Mouse (Mus musculus): Measurements from ENCODE around the gene Dip2b. TPM values are rescaled to one million over a fixed set of nuclear protein-coding genes. Genes with fewer than 3 reads are reported as not detected.

The Dip2b gene
- polyA plus RNA-seq, 1 experiment from 2014 or later: 3.0 TPM

- no peak for ATAC-seq (ENCODE audit: low read depth)
- H3K4me3 ChIP-seq (ENCODE audit: low read depth, low read length): no peak overlapping the region
- WGBS (ENCODE audit: insufficient replicate concordance): 71% methylated on average over 3 of the region's 3 CpGs
- peaks cover 2% of the 10 kb centered on the region; the same call in 1 of the 2 replicates for H3K36me3 ChIP-seq (ENCODE audit: control insufficient read depth, insufficient read depth)
- H3K9ac ChIP-seq (ENCODE audit: low read depth, low read length): no peak overlapping the region
- H3K9me3 ChIP-seq (replicated peaks; ENCODE audit: control insufficient read depth, low read length): no peaks in the 10 kb centered on the region
- H3K4me2 ChIP-seq (ENCODE audit: low read depth, low read length): no peak overlapping the region
- H3K4me1 ChIP-seq (ENCODE audit: control insufficient read depth, low read depth, low read length): no peaks in the 10 kb centered on the region
- no peak overlapping the region for H3K27ac ChIP-seq (ENCODE audit: low read length)
- no peaks in the 10 kb centered on the region for H3K27me3 ChIP-seq (ENCODE audit: control insufficient read depth, insufficient read depth, low read depth, low read length)
These were observed 125.1 kb downstream of the Dip2b start for GRCm38 (mm10) chr15:100163381-100164051.

GRCm38 (mm10) chr15:100166464-100166863 is 128.0 kb downstream of the Dip2b start:
- no peak overlapping the region for H3K4me2 ChIP-seq (ENCODE audit: low read depth, low read length)
- 71% methylated on average over 3 of the region's 3 CpGs for WGBS (ENCODE audit: insufficient replicate concordance)
- peaks cover 2% of the 10 kb centered on the region; the same call in 1 of the 2 replicates for H3K36me3 ChIP-seq (ENCODE audit: control insufficient read depth, insufficient read depth)
- no peaks in the 10 kb centered on the region for H3K27me3 ChIP-seq (ENCODE audit: control insufficient read depth, insufficient read depth, low read depth, low read length)
- no peaks in the 10 kb centered on the region for H3K9me3 ChIP-seq (replicated peaks; ENCODE audit: control insufficient read depth, low read length)
- no peak for ATAC-seq (ENCODE audit: low read depth)
- H3K9ac ChIP-seq (ENCODE audit: low read depth, low read length): no peak overlapping the region
- H3K4me3 ChIP-seq (ENCODE audit: low read depth, low read length): no peak overlapping the region
- H3K4me1 ChIP-seq (ENCODE audit: control insufficient read depth, low read depth, low read length): no peaks in the 10 kb centered on the region
- H3K27ac ChIP-seq (ENCODE audit: low read length): no peak overlapping the region

DNA sequence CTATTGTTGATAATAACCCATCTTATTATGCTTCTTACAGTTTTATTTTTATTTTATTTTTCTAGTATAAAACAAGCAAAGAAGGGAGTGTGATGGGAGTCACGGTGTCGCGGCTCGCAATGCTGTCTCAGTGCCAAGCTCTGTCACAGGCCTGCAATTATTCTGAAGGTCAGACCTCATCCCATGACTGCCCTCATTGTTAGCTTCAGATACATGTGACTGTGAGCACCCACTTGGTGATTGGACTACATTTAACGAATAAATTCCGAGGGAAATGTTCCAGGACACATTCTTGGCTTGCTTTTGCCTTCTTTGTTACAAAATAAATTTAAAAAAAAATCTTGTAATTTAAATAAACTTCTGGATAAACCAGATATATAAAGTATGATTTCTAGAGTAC is 129.3 kb downstream of the Dip2b start:
- no peak for ATAC-seq (ENCODE audit: low read depth)
- no peak overlapping the region for H3K4me2 ChIP-seq (ENCODE audit: low read depth, low read length)
- H3K4me3 ChIP-seq (ENCODE audit: low read depth, low read length): no peak overlapping the region
- H3K36me3 ChIP-seq (ENCODE audit: control insufficient read depth, insufficient read depth): peaks cover 5% of the 10 kb centered on the region
- WGBS (ENCODE audit: insufficient replicate concordance): 75% methylated on average over 6 of the region's 6 CpGs
- H3K9me3 ChIP-seq (replicated peaks; ENCODE audit: control insufficient read depth, low read length): no peaks in the 10 kb centered on the region
- no peaks in the 10 kb centered on the region for H3K4me1 ChIP-seq (ENCODE audit: control insufficient read depth, low read depth, low read length)
- H3K9ac ChIP-seq (ENCODE audit: low read depth, low read length): no peak overlapping the region
- H3K27ac ChIP-seq (ENCODE audit: low read length): no peak overlapping the region
- no peaks in the 10 kb centered on the region for H3K27me3 ChIP-seq (ENCODE audit: control insufficient read depth, insufficient read depth, low read depth, low read length)

DNA sequence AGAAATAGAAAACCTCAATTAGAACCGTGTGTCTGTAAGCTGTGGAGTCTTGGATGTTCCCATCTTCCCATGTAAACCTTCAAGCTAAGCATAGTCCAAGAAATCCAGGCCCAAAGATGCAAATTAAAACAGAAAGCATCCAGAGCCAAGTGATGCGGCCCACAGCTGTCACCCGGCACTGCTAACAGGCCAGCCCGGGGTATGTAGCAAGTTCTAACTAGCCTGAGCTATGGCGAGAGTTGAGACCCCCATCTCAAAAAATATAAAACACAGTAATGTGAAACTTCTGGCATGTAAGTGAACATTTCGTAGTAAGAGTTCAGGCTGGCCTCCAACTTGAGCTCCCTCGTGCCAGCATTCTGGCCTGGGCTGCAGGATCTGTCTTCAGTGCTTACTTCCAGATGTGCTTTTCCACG is 129.7 kb downstream of the Dip2b start:
- H3K27ac ChIP-seq (ENCODE audit: low read length): no peak overlapping the region
- H3K4me3 ChIP-seq (ENCODE audit: low read depth, low read length): no peak overlapping the region
- peaks cover 5% of the 10 kb centered on the region for H3K36me3 ChIP-seq (ENCODE audit: control insufficient read depth, insufficient read depth)
- H3K27me3 ChIP-seq (ENCODE audit: control insufficient read depth, insufficient read depth, low read depth, low read length): no peaks in the 10 kb centered on the region
- no peaks in the 10 kb centered on the region for H3K9me3 ChIP-seq (replicated peaks; ENCODE audit: control insufficient read depth, low read length)
- no peak overlapping the region for H3K4me2 ChIP-seq (ENCODE audit: low read depth, low read length)
- WGBS (ENCODE audit: insufficient replicate concordance): 77% methylated on average over 8 of the region's 8 CpGs
- H3K4me1 ChIP-seq (ENCODE audit: control insufficient read depth, low read depth, low read length): no peaks in the 10 kb centered on the region
- ATAC-seq (ENCODE audit: low read depth): no peak
- H3K9ac ChIP-seq (ENCODE audit: low read depth, low read length): no peak overlapping the region

DNA sequence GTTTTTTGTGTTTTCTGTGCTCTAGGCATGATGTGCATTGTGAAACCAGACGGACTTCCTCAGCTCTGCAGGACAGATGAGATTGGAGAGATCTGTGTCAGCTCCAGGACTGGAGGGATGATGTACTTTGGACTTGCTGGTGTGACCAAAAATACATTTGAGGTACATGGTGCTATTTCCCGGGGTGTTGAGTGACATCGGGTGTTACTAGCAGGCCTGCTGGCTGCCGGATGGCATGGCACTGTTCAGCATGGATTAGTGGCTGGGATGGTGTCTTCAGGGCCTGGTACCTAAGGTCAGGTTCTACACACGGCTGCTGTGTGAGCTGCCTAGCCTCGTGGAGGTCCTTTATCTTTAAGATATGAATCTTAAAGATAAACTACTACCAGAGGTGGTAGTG is 136.7 kb downstream of the Dip2b start:
- peaks cover 9% of the 10 kb centered on the region for H3K36me3 ChIP-seq (ENCODE audit: control insufficient read depth, insufficient read depth)

GRCm38 (mm10) chr15:100177167-100177566 is 138.7 kb downstream of the Dip2b start:
- no peaks in the 10 kb centered on the region for H3K27me3 ChIP-seq (ENCODE audit: control insufficient read depth, insufficient read depth, low read depth, low read length)
- no peak overlapping the region for H3K9ac ChIP-seq (ENCODE audit: low read depth, low read length)
- H3K4me3 ChIP-seq (ENCODE audit: low read depth, low read length): no peak overlapping the region
- H3K9me3 ChIP-seq (replicated peaks; ENCODE audit: control insufficient read depth, low read length): no peaks in the 10 kb centered on the region
- H3K4me1 ChIP-seq (ENCODE audit: control insufficient read depth, low read depth, low read length): no peaks in the 10 kb centered on the region
- H3K4me2 ChIP-seq (ENCODE audit: low read depth, low read length): no peak overlapping the region
- ATAC-seq (ENCODE audit: low read depth): no peak
- no peak overlapping the region for H3K27ac ChIP-seq (ENCODE audit: low read length)
- H3K36me3 ChIP-seq (ENCODE audit: control insufficient read depth, insufficient read depth): peaks cover 9% of the 10 kb centered on the region
- WGBS (ENCODE audit: insufficient replicate concordance): 57% methylated on average over 3 of the region's 3 CpGs

More for the DNA sequence above, 136.7 kb downstream of the Dip2b start:
- Histone ChIP-seq H3K4me2 (ENCODE audit: low read depth, low read length) (no peak overlapping the region), H3K9ac (ENCODE audit: low read depth, low read length) (no peak overlapping the region), H3K4me3 (ENCODE audit: low read depth, low read length) (no peak overlapping the region), H3K4me1 (ENCODE audit: control insufficient read depth, low read depth, low read length) (no peaks in the 10 kb centered on the region), H3K27me3 (ENCODE audit: control insufficient read depth, insufficient read depth, low read depth, low read length) (no peaks in the 10 kb centered on the region), H3K9me3 (replicated peaks; ENCODE audit: control insufficient read depth, low read length) (no peaks in the 10 kb centered on the region), H3K27ac (ENCODE audit: low read length) (no peak overlapping the region)
- 57% methylated on average over 6 of the region's 6 CpGs for WGBS (ENCODE audit: insufficient replicate concordance)
- ATAC-seq (ENCODE audit: low read depth): peak; percentile 5; the same call in 1 of the 2 replicates

GRCm38 (mm10) chr15:100177575-100177974 is 139.1 kb downstream of the Dip2b start:
- Histone ChIP-seq H3K27ac (ENCODE audit: low read length) (no peak overlapping the region), H3K27me3 (ENCODE audit: control insufficient read depth, insufficient read depth, low read depth, low read length) (no peaks in the 10 kb centered on the region), H3K9ac (ENCODE audit: low read depth, low read length) (no peak overlapping the region), H3K9me3 (replicated peaks; ENCODE audit: control insufficient read depth, low read length) (no peaks in the 10 kb centered on the region), H3K4me3 (ENCODE audit: low read depth, low read length) (no peak overlapping the region), H3K4me1 (ENCODE audit: control insufficient read depth, low read depth, low read length) (no peaks in the 10 kb centered on the region), H3K36me3 (ENCODE audit: control insufficient read depth, insufficient read depth) (peaks cover 8% of the 10 kb centered on the region), H3K4me2 (ENCODE audit: low read depth, low read length) (no peak overlapping the region)
- ATAC-seq (ENCODE audit: low read depth): no peak
- WGBS (ENCODE audit: insufficient replicate concordance): 74% methylated on average over 9 of the region's 9 CpGs

DNA sequence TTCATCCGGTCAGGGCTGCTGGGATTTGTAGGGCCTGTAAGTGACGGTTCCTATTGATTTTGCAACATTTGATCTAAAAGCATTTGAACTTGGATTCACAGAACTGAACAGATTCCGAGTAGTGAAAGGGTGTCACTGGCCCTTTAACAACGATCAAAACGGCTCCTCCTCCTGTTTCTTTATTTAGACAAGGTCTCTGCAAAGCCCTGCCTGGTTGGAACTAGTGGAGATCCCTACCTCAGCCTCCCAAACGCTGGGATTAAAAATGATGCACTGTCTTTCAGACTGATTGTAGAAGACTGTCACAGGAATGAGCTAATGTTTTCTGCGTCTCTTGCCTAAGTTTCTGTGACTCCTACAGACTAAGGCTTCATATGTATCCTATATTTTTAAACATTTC is 140.0 kb downstream of the Dip2b start:
- Histone ChIP-seq H3K4me1 (ENCODE audit: control insufficient read depth, low read depth, low read length) (no peaks in the 10 kb centered on the region), H3K27me3 (ENCODE audit: control insufficient read depth, insufficient read depth, low read depth, low read length) (no peaks in the 10 kb centered on the region), H3K27ac (ENCODE audit: low read length) (no peak overlapping the region), H3K36me3 (ENCODE audit: control insufficient read depth, insufficient read depth) (peaks cover 6% of the 10 kb centered on the region), H3K4me2 (ENCODE audit: low read depth, low read length) (no peak overlapping the region), H3K4me3 (ENCODE audit: low read depth, low read length) (no peak overlapping the region), H3K9ac (ENCODE audit: low read depth, low read length) (no peak overlapping the region), H3K9me3 (replicated peaks; ENCODE audit: control insufficient read depth, low read length) (no peaks in the 10 kb centered on the region)
- WGBS (ENCODE audit: insufficient replicate concordance): 52% methylated on average over 7 of the region's 7 CpGs
- ATAC-seq (ENCODE audit: low read depth): no peak

- Histone ChIP-seq H3K27ac (ENCODE audit: low read length) (no peak overlapping the region), H3K4me2 (ENCODE audit: low read depth, low read length) (no peak overlapping the region), H3K4me3 (ENCODE audit: low read depth, low read length) (no peak overlapping the region), H3K9ac (ENCODE audit: low read depth, low read length) (no peak overlapping the region), H3K9me3 (replicated peaks; ENCODE audit: control insufficient read depth, low read length) (no peaks in the 10 kb centered on the region), H3K36me3 (ENCODE audit: control insufficient read depth, insufficient read depth) (peaks cover 4% of the 10 kb centered on the region; the same call in 1 of the 2 replicates), H3K27me3 (ENCODE audit: control insufficient read depth, insufficient read depth, low read depth, low read length) (no peaks in the 10 kb centered on the region), H3K4me1 (ENCODE audit: control insufficient read depth, low read depth, low read length) (no peaks in the 10 kb centered on the region)
- no peak for ATAC-seq (ENCODE audit: low read depth)
- 74% methylated on average over 6 of the region's 6 CpGs for WGBS (ENCODE audit: insufficient replicate concordance)
These were observed 141.2 kb downstream of the Dip2b start for GRCm38 (mm10) chr15:100179685-100180084.
